Mouse (Mus musculus) bone marrow macrophage, adult 2 months (primary cell): ENCODE results near the gene Ydjc.

ENCODE experiments used
- CTCF ChIP-seq: IDR thresholded peaks from 2 replicates; pipeline ENCODE4 v1.5.1; 2012; ENCODE audit warnings: low read depth, mild to moderate bottlenecking, low read length, moderate library complexity
- POLR2A ChIP-seq: IDR thresholded peaks from 2 replicates; pipeline ENCODE4 v1.6.1; 2012; ENCODE audit warnings: mild to moderate bottlenecking, low read depth, low read length, borderline replicate concordance

- TF ChIP-seq POLR2A (no peak), CTCF (no peak)
These were observed 27.1 kb upstream of the Ydjc start for GRCm38 (mm10) chr16:17117309-17117799.
